Mouse (Mus musculus) thymus, postnatal 10 days (tissue): Measurements from ENCODE around the gene Sac3d1.

ENCODE experiments used
- DNase-seq, 2 experiments: peaks; one replicate each; pipeline ENCODE4 v3.0.0; 2021; ENCODE audit warnings: low spot score in 2 of 2

Gene Sac3d1

GRCm38 (mm10) chr19:6070571-6071250, 47.7 kb downstream of the Sac3d1 start:
- no peak for DNase-seq

GRCm38 (mm10) chr19:6069851-6070250, 48.6 kb downstream of the Sac3d1 start:
- DNase-seq = no peak

- DNase-seq = peak in 1 of 2 experiments; percentile 47
These were observed 49.5 kb downstream of the Sac3d1 start for GRCm38 (mm10) chr19:6068951-6069350.

GRCm38 (mm10) chr19:6067724-6068415, 50.6 kb downstream of the Sac3d1 start, which contains the start of gene Tm7sf2:
Gene Tm7sf2, minus strand, starts transcription at chr19:6068373.
- peak; percentile 81 to 83 for DNase-seq

GRCm38 (mm10) chr19:6067011-6067723, 51.3 kb downstream of the Sac3d1 start:
- DNase-seq = peak; percentile 76 to 89

GRCm38 (mm10) chr19:6066571-6066970, 51.9 kb downstream of the Sac3d1 start:
- no peak for DNase-seq
